Mouse (Mus musculus): ENCODE measurements around the gene Liph. TPM values are rescaled to one million over a fixed set of nuclear protein-coding genes. Genes with fewer than 3 reads are reported as not detected.

Liph gene
- polyA plus RNA-seq (2015; fragmentation: Nextera tagmentation; extraction: Ambion mirVana): 0.43 and 1.1 TPM in 2 replicates

DNA sequence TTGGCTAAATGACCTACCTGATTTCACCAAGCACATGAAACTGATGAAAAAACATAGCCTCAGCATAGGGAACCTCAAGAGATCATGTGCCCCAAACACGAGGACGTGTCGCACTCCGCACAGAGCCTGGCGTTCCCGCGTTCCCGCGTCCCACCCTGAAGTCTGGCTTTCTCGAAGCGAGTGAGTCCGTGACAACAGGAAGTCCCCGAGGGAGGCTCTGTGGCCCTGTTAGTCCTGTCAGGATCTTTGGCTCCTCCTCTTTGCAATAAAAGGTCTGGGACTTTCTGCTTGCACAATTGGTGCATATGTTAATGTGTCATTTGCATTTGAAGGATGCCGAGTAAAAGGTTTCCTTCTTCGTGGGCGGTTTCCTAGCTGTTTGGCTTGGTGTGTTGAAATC, at the start of gene Liph:
TSS of gene Liph (minus strand) at position 360 of the 400 bp plus-strand sequence.
- 0 out of 2 replicates have a peak within 1 kb of the TSS, but pooled peaks have one; percentile 41 for H3K9ac ChIP-seq (replicated peaks; ENCODE audit: low read depth, low read length)
- WGBS: 7% methylated on average over 16 of the region's 16 CpGs
- peak; percentile 36; the same call in 1 of the 2 replicates for ATAC-seq
- H3K36me3 ChIP-seq (ENCODE audit: control insufficient read depth, insufficient read depth): no peaks in the 10 kb centered on the region
- H3K4me3 ChIP-seq (replicated peaks; ENCODE audit: low read length): peak within 1 kb of the TSS; percentile 32
- H3K27me3 ChIP-seq (replicated peaks; ENCODE audit: control insufficient read depth, insufficient read depth, low read length): no peaks in the 10 kb centered on the region
- no peaks in the 10 kb centered on the region for H3K9me3 ChIP-seq (ENCODE audit: control insufficient read depth, low read length)
- no peak within 1 kb of the TSS for H3K27ac ChIP-seq (ENCODE audit: low read length)
- peak within 1 kb of the TSS; percentile 66 for H3K4me2 ChIP-seq (ENCODE audit: low read length)
- H3K4me1 ChIP-seq (replicated peaks; ENCODE audit: control insufficient read depth, insufficient read depth, low read length): peaks cover 6% of the 10 kb centered on the region; the same call in 1 of the 2 replicates

- Histone ChIP-seq H3K4me2 (ENCODE audit: low read length) (no peak overlapping the region), H3K9ac (replicated peaks; ENCODE audit: low read depth, low read length) (no peak overlapping the region), H3K4me3 (replicated peaks; ENCODE audit: low read length) (no peak overlapping the region), H3K27ac (ENCODE audit: low read length) (no peak overlapping the region), H3K9me3 (ENCODE audit: control insufficient read depth, low read length) (no peaks in the 10 kb centered on the region), H3K27me3 (replicated peaks; ENCODE audit: control insufficient read depth, insufficient read depth, low read length) (no peaks in the 10 kb centered on the region), H3K36me3 (ENCODE audit: control insufficient read depth, insufficient read depth) (peaks cover 28% of the 10 kb centered on the region), H3K4me1 (replicated peaks; ENCODE audit: control insufficient read depth, insufficient read depth, low read length) (no peaks in the 10 kb centered on the region)
- ATAC-seq: no peak
- WGBS: 91% methylated on average over 4 of the region's 4 CpGs
Observed at GRCm38 (mm10) chr16:22043830-22044229, 48.4 kb upstream of the Liph start.

- Histone ChIP-seq H3K9me3 (ENCODE audit: control insufficient read depth, low read length) (no peaks in the 10 kb centered on the region), H3K9ac (replicated peaks; ENCODE audit: low read depth, low read length) (no peak overlapping the region), H3K27me3 (replicated peaks; ENCODE audit: control insufficient read depth, insufficient read depth, low read length) (no peaks in the 10 kb centered on the region), H3K36me3 (ENCODE audit: control insufficient read depth, insufficient read depth) (peaks cover 33% of the 10 kb centered on the region), H3K4me1 (replicated peaks; ENCODE audit: control insufficient read depth, insufficient read depth, low read length) (no peaks in the 10 kb centered on the region), H3K4me3 (replicated peaks; ENCODE audit: low read length) (no peak overlapping the region), H3K27ac (ENCODE audit: low read length) (no peak overlapping the region), H3K4me2 (ENCODE audit: low read length) (no peak overlapping the region)
- no peak for ATAC-seq
- 97% methylated on average over 1 of the region's 1 CpGs for WGBS
Observed at GRCm38 (mm10) chr16:22039978-22040377, 44.5 kb upstream of the Liph start.

DNA sequence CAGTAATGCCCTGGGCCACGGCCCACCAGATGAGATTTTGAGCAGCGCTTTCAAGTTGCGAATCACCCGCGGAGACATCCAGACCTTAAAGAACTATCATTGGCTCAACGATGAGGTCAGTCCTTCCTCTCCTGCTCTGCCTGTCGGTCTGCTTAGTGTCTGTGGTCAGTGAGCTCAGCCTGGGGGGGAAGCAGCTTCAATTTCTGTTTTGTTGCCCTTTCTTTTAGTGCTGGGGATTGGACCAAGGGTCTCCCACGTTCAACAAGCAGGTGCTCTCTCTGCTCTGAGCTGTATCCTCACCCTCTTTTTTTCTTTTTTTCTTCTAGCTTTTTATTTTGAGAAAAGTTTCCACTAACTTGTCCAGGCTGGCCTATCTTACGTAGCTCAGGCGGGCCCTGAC, 43.1 kb upstream of the Liph start:
- no peaks in the 10 kb centered on the region for H3K27me3 ChIP-seq (replicated peaks; ENCODE audit: control insufficient read depth, insufficient read depth, low read length)
- H3K27ac ChIP-seq (ENCODE audit: low read length): no peak overlapping the region
- H3K4me3 ChIP-seq (replicated peaks; ENCODE audit: low read length): no peak overlapping the region
- no peak overlapping the region for H3K9ac ChIP-seq (replicated peaks; ENCODE audit: low read depth, low read length)
- H3K9me3 ChIP-seq (ENCODE audit: control insufficient read depth, low read length): no peaks in the 10 kb centered on the region
- H3K36me3 ChIP-seq (ENCODE audit: control insufficient read depth, insufficient read depth): peaks cover 31% of the 10 kb centered on the region
- ATAC-seq: no peak
- no peaks in the 10 kb centered on the region for H3K4me1 ChIP-seq (replicated peaks; ENCODE audit: control insufficient read depth, insufficient read depth, low read length)
- WGBS: 87% methylated on average over 10 of the region's 10 CpGs
- H3K4me2 ChIP-seq (ENCODE audit: low read length): no peak overlapping the region

DNA sequence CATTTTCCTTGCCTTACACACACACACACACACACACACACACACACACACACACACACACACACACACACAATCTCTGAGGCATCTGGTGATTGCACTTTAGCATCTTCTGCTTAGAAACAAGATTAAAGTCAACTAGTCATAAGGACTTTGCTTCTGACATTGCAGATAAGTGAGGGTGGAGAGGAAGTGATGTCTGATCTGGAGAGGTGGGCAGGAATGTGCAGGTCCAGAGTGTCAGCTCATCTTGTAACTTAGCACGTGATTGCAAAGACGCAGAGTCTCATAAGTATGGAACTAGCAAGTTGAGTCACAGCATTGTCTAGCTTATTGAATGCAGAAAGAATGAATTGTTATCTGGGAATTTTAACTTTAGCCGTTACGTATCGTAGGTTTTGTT, 32.0 kb upstream of the Liph start:
- H3K27me3 ChIP-seq (replicated peaks; ENCODE audit: control insufficient read depth, insufficient read depth, low read length): no peaks in the 10 kb centered on the region
- no peak for ATAC-seq
- WGBS: 97% methylated on average over 5 of the region's 5 CpGs
- H3K4me3 ChIP-seq (replicated peaks; ENCODE audit: low read length): no peak overlapping the region
- no peak overlapping the region for H3K27ac ChIP-seq (ENCODE audit: low read length)
- no peaks in the 10 kb centered on the region for H3K4me1 ChIP-seq (replicated peaks; ENCODE audit: control insufficient read depth, insufficient read depth, low read length)
- H3K9me3 ChIP-seq (ENCODE audit: control insufficient read depth, low read length): no peaks in the 10 kb centered on the region
- peaks cover 15% of the 10 kb centered on the region for H3K36me3 ChIP-seq (ENCODE audit: control insufficient read depth, insufficient read depth)
- H3K4me2 ChIP-seq (ENCODE audit: low read length): no peak overlapping the region
- no peak overlapping the region for H3K9ac ChIP-seq (replicated peaks; ENCODE audit: low read depth, low read length)

DNA sequence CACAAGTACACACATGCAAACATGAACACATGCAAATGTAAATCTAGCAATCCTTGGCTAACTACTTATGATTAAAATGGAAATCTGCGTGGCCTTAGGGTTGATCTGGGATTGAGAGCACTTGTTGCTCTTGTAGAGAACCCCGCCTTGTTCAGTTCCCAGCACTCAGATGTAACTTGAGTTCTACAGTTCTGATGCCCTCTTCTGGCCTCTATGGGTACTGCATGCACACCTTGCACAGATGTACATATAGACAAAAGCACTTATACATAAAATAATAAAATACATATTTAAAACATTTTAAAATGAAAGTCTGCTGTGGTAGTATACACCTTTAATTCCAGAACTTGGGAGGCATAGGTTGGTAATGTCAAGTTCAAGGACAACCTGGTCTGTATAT, 26.7 kb upstream of the Liph start:
- no peak overlapping the region for H3K27ac ChIP-seq (ENCODE audit: low read length)
- H3K4me2 ChIP-seq (ENCODE audit: low read length): no peak overlapping the region
- H3K9me3 ChIP-seq (ENCODE audit: control insufficient read depth, low read length): peaks cover 5% of the 10 kb centered on the region; the same call in 1 of the 2 replicates
- H3K4me1 ChIP-seq (replicated peaks; ENCODE audit: control insufficient read depth, insufficient read depth, low read length): no peaks in the 10 kb centered on the region
- peaks cover 33% of the 10 kb centered on the region for H3K36me3 ChIP-seq (ENCODE audit: control insufficient read depth, insufficient read depth)
- 97% methylated on average over 2 of the region's 2 CpGs for whole genome bisulfite sequencing
- H3K9ac ChIP-seq (replicated peaks; ENCODE audit: low read depth, low read length): no peak overlapping the region
- no peak for ATAC-seq
- H3K4me3 ChIP-seq (replicated peaks; ENCODE audit: low read length): no peak overlapping the region
- no peaks in the 10 kb centered on the region for H3K27me3 ChIP-seq (replicated peaks; ENCODE audit: control insufficient read depth, insufficient read depth, low read length)

DNA sequence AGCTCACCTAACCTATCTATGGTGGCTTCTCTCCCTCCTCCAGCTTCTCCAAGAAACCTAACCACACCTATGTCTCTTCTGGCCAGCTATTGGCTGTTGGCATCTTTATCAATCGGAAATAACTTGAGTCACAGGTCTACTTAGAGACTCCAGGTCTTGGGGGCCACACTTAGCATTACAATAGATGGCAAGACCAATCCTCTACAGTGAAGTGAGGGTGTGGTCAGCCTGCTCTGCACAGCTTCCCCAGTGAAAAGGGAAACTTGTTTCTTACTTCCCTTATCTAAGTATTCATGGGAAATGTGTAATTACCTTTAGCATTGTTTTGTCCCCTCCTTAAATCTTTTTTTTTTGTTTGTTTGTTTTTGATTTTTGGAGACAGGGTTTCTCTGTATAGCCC, 20.1 kb upstream of the Liph start:
- Histone ChIP-seq H3K9ac (replicated peaks; ENCODE audit: low read depth, low read length) (no peak overlapping the region), H3K4me1 (replicated peaks; ENCODE audit: control insufficient read depth, insufficient read depth, low read length) (peaks cover 5% of the 10 kb centered on the region), H3K27ac (ENCODE audit: low read length) (no peak overlapping the region), H3K4me3 (replicated peaks; ENCODE audit: low read length) (no peak overlapping the region), H3K36me3 (ENCODE audit: control insufficient read depth, insufficient read depth) (peaks cover 27% of the 10 kb centered on the region), H3K4me2 (ENCODE audit: low read length) (no peak overlapping the region), H3K27me3 (replicated peaks; ENCODE audit: control insufficient read depth, insufficient read depth, low read length) (no peaks in the 10 kb centered on the region), H3K9me3 (ENCODE audit: control insufficient read depth, low read length) (no peaks in the 10 kb centered on the region)
- WGBS: 74% methylated on average over 1 of the region's 1 CpGs
- ATAC-seq: no peak

DNA sequence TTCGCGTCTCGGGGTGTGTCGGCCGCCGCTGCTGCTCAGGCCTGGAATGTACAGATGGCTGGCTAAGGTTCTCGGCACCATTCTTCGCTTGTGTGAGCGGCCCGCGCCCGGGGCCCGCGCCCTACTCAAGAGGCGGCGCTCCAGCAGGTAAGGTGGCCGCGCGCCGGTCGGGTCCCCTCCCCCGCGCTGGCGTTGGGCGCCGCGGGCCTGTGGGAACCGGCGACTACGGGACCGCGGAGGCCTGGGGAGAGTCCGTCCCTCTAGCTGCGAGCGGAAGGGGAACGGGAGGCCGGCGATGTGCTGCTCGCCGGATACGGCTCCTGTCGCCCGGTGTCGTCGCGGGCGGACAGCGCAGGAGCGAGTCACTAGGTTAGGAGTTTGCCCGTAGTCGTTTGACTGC, 14.1 kb upstream of the Liph start:
- peak; percentile 67 for ATAC-seq
- H3K4me2 ChIP-seq (ENCODE audit: low read length): peak overlapping the region; percentile 84
- H3K9ac ChIP-seq (replicated peaks; ENCODE audit: low read depth, low read length): peak overlapping the region; percentile 93
- no peaks in the 10 kb centered on the region for H3K9me3 ChIP-seq (ENCODE audit: control insufficient read depth, low read length)
- peaks cover 13% of the 10 kb centered on the region for H3K4me1 ChIP-seq (replicated peaks; ENCODE audit: control insufficient read depth, insufficient read depth, low read length)
- H3K4me3 ChIP-seq (replicated peaks; ENCODE audit: low read length): peak overlapping the region; percentile 98
- under 1% methylated on average over 43 of the region's 51 CpGs for WGBS
- H3K27ac ChIP-seq (ENCODE audit: low read length): peak overlapping the region; percentile 69
- no peaks in the 10 kb centered on the region for H3K27me3 ChIP-seq (replicated peaks; ENCODE audit: control insufficient read depth, insufficient read depth, low read length)
- no peaks in the 10 kb centered on the region for H3K36me3 ChIP-seq (ENCODE audit: control insufficient read depth, insufficient read depth)

DNA sequence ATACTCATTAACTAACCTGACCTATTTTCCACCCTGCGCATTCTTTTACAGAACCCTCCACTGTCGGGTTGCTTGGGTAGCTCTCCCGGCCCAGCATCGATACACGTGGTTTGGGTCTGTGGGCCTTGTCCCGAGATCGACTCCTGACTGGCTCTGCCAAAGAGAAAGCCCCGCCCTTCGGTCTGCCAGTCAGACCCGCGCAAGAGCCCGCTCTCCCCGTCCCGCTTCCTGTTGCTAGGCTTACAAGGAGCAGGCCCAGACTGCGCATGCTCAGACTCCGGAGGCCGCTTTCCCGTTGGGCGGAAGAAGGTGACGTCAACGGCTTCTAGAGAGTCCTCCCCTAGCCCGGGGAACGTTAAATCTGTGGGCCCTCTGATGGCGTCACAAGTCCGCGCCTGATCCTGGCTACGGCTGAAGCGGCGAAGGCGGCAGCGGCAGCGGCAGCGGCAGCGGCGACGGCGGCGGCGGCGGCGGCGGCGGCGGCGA, 13.7 kb upstream of the Liph start, which contains the start of gene Senp2:
TSS of gene Senp2 (plus strand) at position 386 of the 486 bp plus-strand sequence.
- Histone ChIP-seq H3K9me3 (ENCODE audit: control insufficient read depth, low read length) (no peaks in the 10 kb centered on the region), H3K27ac (ENCODE audit: low read length) (peak within 1 kb of the TSS; percentile 69), H3K4me2 (ENCODE audit: low read length) (peak within 1 kb of the TSS; percentile 84), H3K36me3 (ENCODE audit: control insufficient read depth, insufficient read depth) (no peaks in the 10 kb centered on the region), H3K4me1 (replicated peaks; ENCODE audit: control insufficient read depth, insufficient read depth, low read length) (peaks cover 13% of the 10 kb centered on the region), H3K9ac (replicated peaks; ENCODE audit: low read depth, low read length) (peak within 1 kb of the TSS; percentile 93), H3K4me3 (replicated peaks; ENCODE audit: low read length) (peak within 1 kb of the TSS; percentile 98), H3K27me3 (replicated peaks; ENCODE audit: control insufficient read depth, insufficient read depth, low read length) (no peaks in the 10 kb centered on the region)
- WGBS: under 1% methylated on average over 45 of the region's 45 CpGs
- peak; percentile 99 for ATAC-seq

- Histone ChIP-seq H3K4me2 (ENCODE audit: low read length) (no peak overlapping the region), H3K4me3 (replicated peaks; ENCODE audit: low read length) (no peak overlapping the region), H3K4me1 (replicated peaks; ENCODE audit: control insufficient read depth, insufficient read depth, low read length) (no peaks in the 10 kb centered on the region), H3K27ac (ENCODE audit: low read length) (no peak overlapping the region), H3K9ac (replicated peaks; ENCODE audit: low read depth, low read length) (no peak overlapping the region), H3K36me3 (ENCODE audit: control insufficient read depth, insufficient read depth) (no peaks in the 10 kb centered on the region), H3K9me3 (ENCODE audit: control insufficient read depth, low read length) (no peaks in the 10 kb centered on the region), H3K27me3 (replicated peaks; ENCODE audit: control insufficient read depth, insufficient read depth, low read length) (no peaks in the 10 kb centered on the region)
- ATAC-seq: no peak
- WGBS: 59% methylated on average over 3 of the region's 3 CpGs
Observed at GRCm38 (mm10) chr16:22001606-22002005, 6.1 kb upstream of the Liph start.
